Mouse (Mus musculus) fat pad, adult 2 months (tissue): Measurements from ENCODE around the gene Ptger3.

Experiments
- DNase-seq: peaks from one replicate; pipeline ENCODE4 v3.0.0-alpha.2; 2011; ENCODE audit warnings: low read depth, low spot score; ENCODE audit errors: extremely low read depth

The Ptger3 gene

GRCm38 (mm10) chr3:157582626-157583405 is 16.1 kb downstream of the Ptger3 start:
- DNase-seq, result no peak

DNA sequence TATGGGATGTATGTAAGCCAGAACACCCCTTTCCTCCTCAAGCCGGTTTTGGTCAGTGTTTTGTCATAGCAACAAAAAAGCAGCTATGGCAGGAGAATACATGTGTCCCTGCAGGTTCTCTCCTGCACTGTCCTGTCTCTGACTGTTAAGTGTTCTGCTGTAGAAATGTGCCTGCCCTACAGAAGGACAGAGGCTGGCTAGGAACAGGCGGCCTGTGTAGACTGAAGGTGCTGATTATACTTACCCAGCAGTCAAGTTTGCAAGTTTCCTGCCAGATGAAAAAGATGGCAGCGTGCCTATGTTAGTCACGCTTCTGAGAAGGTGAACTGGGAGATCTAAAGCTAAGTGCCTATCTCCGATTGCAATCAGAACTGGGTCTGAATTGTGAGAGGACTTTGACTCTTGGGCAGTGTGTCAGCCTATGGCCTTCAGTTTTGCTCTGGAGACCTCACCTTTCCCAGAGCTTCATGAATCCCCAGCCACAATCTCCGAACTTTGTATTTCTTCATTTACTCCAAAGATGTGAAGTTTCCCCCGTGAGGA is 31.2 kb downstream of the Ptger3 start:
- DNase-seq, result no peak

DNA sequence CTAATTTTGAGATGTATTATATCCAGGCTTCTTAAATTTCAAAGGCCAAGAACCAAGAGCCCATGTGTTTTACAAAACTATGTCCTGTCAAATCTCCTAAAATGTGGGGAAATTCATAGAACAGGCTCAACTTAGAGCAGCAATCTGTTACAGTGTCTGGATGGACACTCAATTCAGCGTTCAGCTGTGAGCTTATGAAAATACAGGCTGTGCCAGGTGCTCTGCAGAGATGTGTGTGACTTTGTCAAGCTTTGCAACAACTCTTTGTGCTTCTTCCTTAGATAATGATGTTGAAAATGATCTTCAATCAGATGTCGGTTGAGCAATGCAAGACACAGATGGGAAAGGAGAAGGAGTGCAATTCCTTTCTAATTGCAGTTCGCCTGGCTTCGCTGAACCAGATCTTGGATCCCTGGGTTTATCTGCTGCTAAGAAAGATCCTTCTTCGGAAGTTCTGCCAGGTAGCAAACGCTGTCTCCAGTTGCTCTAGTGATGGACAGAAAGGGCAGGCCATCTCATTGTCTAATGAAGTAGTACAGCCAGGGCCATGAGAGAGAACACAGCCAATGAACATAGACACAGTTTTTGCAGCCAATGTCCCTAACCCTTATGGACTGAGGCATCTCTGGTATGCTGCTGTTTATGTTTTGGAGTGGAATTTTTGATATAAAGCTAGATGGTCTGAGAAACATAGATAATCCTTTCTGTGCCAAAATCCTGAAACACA is 38.2 kb downstream of the Ptger3 start:
- no peak for DNase-seq

DNA sequence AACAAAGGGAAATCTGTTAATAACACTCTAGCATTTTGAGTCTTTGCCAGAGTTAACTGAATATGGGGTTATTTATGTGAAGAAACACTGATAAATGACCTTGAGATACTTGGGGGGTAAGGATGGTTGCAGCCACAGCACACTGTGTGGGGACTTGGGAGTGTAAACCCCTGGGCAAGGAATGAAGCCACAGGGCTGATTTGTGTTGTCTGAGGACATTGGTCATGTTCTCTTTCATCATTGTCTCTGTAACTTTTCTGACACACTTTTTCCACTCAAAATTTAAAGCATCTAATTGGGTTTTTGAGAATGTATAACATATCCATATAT is 38.7 kb downstream of the Ptger3 start:
- DNase-seq, result no peak

- DNase-seq, result no peak
Observed at GRCm38 (mm10) chr3:157613542-157613941, 46.9 kb downstream of the Ptger3 start.

DNA sequence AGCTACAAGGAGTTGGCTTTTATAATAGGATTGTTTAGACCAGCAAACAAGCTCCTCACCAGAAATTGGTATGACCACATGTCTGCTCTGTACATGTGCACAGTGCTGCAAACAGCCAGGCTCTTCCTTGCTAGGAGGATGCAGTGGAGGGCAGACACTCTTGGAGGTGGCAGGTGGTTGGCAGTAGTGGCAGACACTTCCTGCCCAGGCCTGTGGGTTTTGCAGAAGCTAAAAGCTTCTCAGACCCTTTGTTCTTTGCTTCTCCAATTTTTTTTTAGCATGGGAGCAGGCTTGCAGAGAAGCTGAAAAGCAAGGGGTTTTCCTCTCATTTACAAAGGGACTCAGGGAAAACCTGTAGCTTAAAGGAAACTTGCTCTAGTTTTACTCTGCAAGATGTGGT is 50.3 kb downstream of the Ptger3 start:
- no peak for DNase-seq

DNA sequence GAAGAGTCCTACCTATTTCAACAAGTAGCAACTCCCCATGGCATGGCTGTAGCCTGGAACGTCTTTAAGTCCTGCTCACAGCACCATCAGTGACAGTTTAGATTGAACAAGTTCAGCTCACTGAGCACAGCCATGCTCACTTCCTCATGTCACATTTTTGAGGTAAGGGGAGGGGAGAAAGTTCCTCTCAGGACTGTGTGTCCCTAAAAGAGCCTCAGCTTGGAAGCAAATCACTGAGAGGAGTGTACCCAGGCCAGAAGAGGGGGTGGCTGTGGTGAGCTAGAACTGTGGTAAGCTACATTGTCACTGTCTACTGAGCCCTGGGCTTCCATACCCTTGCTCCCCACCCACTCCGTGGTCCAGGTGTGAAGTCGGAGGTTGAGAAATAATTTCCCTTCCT is 60.7 kb downstream of the Ptger3 start:
- DNase-seq, result no peak

- no peak for DNase-seq
Observed at GRCm38 (mm10) chr3:157630671-157631070, 64.0 kb downstream of the Ptger3 start.

GRCm38 (mm10) chr3:157631383-157631782 is 64.7 kb downstream of the Ptger3 start:
- no peak for DNase-seq

- no peak for DNase-seq
Observed at GRCm38 (mm10) chr3:157634431-157634830, 67.7 kb downstream of the Ptger3 start.

DNA sequence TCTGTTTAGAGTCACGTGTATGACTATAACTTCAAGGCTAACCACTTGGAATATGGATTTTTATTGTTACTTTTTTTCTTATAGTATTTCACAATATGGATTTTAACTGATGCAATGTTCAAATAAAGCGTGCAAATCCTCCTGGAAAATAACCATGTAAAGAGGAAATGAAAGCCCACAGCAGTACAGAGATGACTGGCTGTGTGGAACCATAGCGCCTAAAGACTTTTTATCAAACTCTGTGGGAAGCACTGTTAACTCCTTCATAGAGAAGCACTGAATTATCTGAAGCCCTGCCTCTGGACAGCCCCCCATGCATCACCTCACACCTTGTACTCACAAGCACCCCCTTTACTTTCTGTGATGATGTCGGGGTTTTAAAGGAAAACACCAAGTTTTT is 69.0 kb downstream of the Ptger3 start:
- DNase-seq, result no peak

- DNase-seq, result no peak
Observed at GRCm38 (mm10) chr3:157636887-157637286, 70.2 kb downstream of the Ptger3 start.

- no peak for DNase-seq
Observed at GRCm38 (mm10) chr3:157637341-157637740, 70.6 kb downstream of the Ptger3 start.

DNA sequence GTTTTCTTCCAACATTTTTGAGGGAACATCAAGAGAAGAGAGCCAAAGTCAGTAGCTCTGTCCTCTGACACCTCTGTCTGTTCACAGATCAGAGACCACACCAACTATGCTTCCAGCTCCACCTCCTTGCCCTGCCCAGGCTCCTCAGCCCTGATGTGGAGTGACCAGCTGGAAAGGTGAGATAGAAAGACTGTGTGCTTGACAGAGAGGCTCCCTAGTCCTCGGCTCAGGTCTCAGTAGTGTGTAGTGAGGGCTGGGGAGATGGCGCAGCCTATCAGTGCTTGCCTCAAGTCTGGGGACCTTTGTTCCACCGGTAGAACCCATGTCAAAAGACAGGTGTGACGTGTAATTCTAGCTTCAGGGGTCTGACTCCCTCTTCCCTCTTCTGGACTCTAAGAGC is 74.9 kb downstream of the Ptger3 start:
- no peak for DNase-seq

DNA sequence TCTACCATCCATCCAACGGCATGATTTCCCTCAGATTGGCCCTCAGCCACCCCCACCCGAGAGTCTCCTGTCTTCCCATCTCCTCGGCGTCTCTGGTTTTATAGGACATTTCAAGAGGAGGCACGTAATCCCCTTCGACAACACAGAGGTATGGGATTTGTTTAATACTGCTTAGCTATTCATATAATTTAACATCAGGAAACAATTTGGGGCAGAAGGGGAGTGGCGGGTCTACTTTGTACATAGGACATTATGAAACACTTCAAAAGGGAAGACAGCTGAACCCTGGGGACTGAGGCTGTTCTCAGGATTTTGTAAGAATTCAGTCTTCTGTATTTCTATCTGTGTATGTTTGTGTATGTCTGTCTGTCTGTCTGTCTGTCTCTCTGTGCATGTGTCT is 94.9 kb downstream of the Ptger3 start:
- DNase-seq, result no peak

DNA sequence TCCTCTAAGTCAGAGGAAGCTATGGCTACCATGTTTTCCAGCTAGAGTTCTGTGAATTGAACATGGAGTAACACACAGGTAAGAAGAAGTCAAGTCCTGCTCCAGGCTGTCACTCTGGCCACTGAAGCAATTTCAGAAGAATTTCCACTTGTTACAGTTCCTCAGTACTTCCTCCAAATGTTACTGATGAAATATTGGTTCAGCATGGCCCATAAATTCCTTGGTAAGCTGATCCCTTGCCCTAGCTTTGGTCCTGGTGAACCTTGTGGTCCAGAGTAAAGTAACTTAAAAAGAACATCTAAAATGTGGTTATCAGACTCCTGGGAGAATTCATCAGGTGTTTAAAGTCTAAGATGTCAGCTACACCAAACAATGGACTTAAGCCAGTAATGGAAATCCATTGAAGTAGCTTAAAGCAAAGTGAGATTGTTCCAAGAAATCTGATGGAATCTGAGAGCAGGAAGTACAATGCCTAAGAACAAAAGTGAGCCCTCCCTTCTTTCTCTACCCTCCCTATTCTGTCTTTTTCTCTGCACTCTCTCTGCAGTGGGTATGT is 97.9 kb downstream of the Ptger3 start:
- no peak for DNase-seq

DNA sequence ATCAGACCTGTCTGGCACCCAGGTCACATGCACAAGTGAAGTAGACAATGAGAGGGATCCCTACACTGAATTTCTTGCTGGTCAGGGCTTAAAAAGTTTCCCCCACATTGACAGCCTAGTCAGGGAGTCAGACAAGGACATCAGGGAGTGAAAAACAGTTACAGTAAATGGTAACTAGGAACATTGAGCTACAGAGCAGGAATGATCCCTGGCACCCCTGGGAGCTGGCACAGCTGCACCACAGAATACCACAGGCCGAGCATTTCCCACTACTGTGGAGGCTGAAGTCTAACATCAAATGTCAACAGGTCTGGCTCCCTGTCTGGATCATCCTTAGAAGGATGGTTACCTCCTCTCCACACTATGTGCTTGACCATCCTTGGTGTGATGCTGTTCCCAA is 98.8 kb downstream of the Ptger3 start:
- DNase-seq, result no peak

DNA sequence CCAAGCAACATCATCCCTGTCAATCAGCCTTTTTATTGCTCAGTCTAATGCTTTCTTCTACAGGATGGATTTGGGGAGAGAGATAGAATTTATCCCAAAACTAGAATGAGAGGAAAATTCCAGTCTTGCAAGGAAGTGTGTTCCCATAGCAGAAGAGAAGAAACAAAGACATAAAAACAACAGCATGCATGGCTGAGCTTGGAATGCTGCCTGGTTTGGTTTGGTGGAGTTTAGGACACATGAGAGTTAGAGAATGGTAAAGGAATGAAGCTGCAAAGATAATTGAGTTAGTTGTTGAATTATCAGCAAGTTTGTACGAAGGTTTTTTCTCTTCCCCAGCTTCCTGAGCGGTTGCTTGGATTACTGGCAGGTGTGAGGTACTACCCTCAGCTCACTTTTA is 99.5 kb downstream of the Ptger3 start:
- no peak for DNase-seq

DNA sequence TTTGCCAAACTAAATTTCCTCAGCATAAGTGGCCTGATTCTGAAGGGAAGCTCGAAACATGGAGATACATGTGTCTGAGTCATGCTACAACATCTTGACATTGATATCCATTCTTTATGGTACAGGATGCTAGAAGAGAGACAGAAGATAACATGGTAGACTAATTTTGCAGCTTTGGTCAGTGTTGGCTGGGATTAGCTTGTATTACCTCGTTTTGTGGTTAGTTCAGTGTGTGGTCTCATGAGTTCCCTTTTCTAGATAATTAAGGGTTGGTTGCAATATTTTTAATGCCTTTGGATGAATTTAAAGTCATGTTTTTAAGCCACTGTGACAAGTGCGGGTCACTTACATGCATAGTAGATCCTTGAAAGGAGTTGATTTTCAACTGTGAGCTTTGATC is 119.4 kb downstream of the Ptger3 start:
- no peak for DNase-seq

- DNase-seq, result no peak
Observed at GRCm38 (mm10) chr3:157688419-157689162, 121.9 kb downstream of the Ptger3 start.
